Mouse (Mus musculus): ENCODE measurements around the gene Nphs2. TPM values are rescaled to one million over a fixed set of nuclear protein-coding genes. Genes with fewer than 3 reads are reported as not detected.
"Not testable (repeated sequence)": the region's sequence is repeated elsewhere in the genome, so short reads cannot be mapped to it uniquely, and the experiment has no call there.

The Nphs2 gene
- polyA plus RNA-seq (2012; rRNA removed), result 0.01 TPM in 1 of 2 replicates, not detected in the other
- not detected in 2 replicates for polyA plus RNA-seq (2014; fragmentation: Nextera tagmentation; extraction: Ambion mirVana)

DNA sequence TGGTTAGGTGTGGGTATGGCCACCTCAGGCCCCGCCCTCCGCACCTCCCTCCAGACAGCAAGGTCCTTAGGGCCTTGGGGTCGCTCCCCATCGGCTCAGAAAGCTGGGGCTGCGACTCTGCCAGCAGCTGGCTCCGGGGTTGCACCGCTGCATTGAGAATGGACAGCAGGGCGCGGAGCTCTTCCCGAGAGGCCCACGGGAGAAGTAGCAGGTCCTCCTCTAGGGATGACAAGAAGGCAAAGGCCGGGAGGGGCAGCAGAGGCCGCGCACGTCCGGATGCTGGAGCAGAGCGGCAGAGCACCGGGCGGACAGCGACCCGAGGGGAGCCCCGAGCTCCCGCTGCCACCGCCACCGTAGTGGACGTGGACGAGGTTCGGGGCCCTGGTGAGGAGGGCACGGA, at the start of gene Nphs2:
Gene Nphs2, plus strand, starts transcription at position 98 of the 400 bp plus-strand sequence.
- Histone ChIP-seq H3K9me3 (ENCODE audit: control insufficient read depth, low read length) (no peaks in the 10 kb centered on the region), H3K4me1 (replicated peaks; ENCODE audit: control insufficient read depth in 2 of 2, insufficient read depth in 2 of 2, low read length in 1 of 2) (no peaks in the 10 kb centered on the region), H3K4me2 (ENCODE audit: low read depth) (peak within 1 kb of the TSS; percentile 13), H3K4me3 (ENCODE audit: insufficient read depth in 1 of 2, low read depth in 2 of 2, low read length in 2 of 2) (no peak within 1 kb of the TSS), H3K27me3 (ENCODE audit: control insufficient read depth, insufficient read depth, low read length) (peaks cover 25% of the 10 kb centered on the region), H3K27ac (no peak within 1 kb of the TSS), H3K36me3 (replicated peaks; ENCODE audit: control insufficient read depth, insufficient read depth, low read depth) (no peaks in the 10 kb centered on the region), H3K9ac (replicated peaks) (no peak within 1 kb of the TSS)
- DNase-seq (ENCODE audit: low read depth in 3 of 3, low spot score in 3 of 3), result no peak
- TF ChIP-seq EP300 (IDR thresholded peaks at IDR 0.05; ENCODE audit: low read depth) (no peak), CTCF (IDR thresholded peaks at IDR 0.05; ENCODE audit: low read depth) (peak; percentile 13; the same call in 1 of the 2 replicates)
- ATAC-seq (ENCODE audit: insufficient read depth), result no peak
- 6% methylated on average over 29 of the region's 29 CpGs for WGBS (ENCODE audit: insufficient replicate concordance)

DNA sequence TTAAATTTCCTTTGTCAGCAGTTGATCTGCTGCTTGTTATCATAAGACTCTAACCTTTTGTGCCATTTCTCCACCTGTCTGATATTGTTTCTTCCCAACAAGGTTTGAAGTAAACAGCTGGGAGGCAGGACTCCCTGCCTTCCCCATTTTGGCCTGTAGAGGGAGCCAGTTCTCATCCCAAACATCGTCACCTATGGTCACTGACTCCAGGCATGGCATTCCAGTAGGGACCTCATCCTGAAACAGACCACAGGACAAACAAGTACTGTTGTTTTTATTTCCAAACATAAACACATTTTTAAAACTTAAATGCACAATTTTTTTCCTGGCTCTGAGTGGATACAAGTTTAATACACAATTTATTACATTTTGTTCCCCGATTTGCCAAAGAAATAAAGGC, 47.2 kb upstream of the Nphs2 start:
- H3K9ac ChIP-seq (replicated peaks), result no peak overlapping the region
- no peak overlapping the region for H3K4me2 ChIP-seq (ENCODE audit: low read depth)
- no peaks in the 10 kb centered on the region for H3K4me1 ChIP-seq (replicated peaks; ENCODE audit: control insufficient read depth in 2 of 2, insufficient read depth in 2 of 2, low read length in 1 of 2)
- H3K27me3 ChIP-seq (ENCODE audit: control insufficient read depth, insufficient read depth, low read length), result no peaks in the 10 kb centered on the region
- H3K27ac ChIP-seq, result no peak overlapping the region
- ATAC-seq (ENCODE audit: insufficient read depth) (no peak), DNase-seq (ENCODE audit: low read depth in 3 of 3, low spot score in 3 of 3) (peak in 2 of 3 experiments; percentile 16)
- H3K36me3 ChIP-seq (replicated peaks; ENCODE audit: control insufficient read depth, insufficient read depth, low read depth), result no peaks in the 10 kb centered on the region
- H3K4me3 ChIP-seq (ENCODE audit: insufficient read depth in 1 of 2, low read depth in 2 of 2, low read length in 2 of 2), result no peak overlapping the region
- no peaks in the 10 kb centered on the region for H3K9me3 ChIP-seq (ENCODE audit: control insufficient read depth, low read length)
- 41% methylated on average over 2 of the region's 2 CpGs for WGBS (ENCODE audit: insufficient replicate concordance)
- TF ChIP-seq CTCF (IDR thresholded peaks at IDR 0.05; ENCODE audit: low read depth) (peak; percentile 91), EP300 (IDR thresholded peaks at IDR 0.05; ENCODE audit: low read depth) (no peak)

DNA sequence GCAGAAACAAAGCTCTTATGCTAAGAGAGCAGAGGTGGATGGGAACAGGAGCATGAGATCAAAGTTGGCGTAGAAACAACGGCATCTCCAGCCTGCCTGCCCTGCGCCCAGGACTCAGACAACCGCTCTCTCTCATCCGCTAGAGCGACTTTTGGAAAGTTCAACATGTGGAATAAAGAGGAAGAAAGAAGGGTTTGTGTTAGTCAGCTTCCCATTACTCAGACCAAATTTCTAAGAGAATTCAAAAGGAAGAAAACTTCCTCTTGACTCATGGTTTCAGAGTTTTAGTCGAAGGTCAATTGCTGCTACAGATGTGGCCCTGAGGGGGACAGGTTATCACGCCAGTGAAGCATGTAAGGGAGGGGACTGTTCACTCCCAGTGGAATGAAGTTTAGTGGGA, 46.6 kb upstream of the Nphs2 start:
- Histone ChIP-seq H3K9me3 (ENCODE audit: control insufficient read depth, low read length) (no peaks in the 10 kb centered on the region), H3K27ac (no peak overlapping the region), H3K9ac (replicated peaks) (no peak overlapping the region), H3K27me3 (ENCODE audit: control insufficient read depth, insufficient read depth, low read length) (no peaks in the 10 kb centered on the region), H3K4me1 (replicated peaks; ENCODE audit: control insufficient read depth in 2 of 2, insufficient read depth in 2 of 2, low read length in 1 of 2) (no peaks in the 10 kb centered on the region), H3K36me3 (replicated peaks; ENCODE audit: control insufficient read depth, insufficient read depth, low read depth) (no peaks in the 10 kb centered on the region), H3K4me3 (ENCODE audit: insufficient read depth in 1 of 2, low read depth in 2 of 2, low read length in 2 of 2) (no peak overlapping the region), H3K4me2 (ENCODE audit: low read depth) (no peak overlapping the region)
- TF ChIP-seq EP300 (IDR thresholded peaks at IDR 0.05; ENCODE audit: low read depth) (no peak), CTCF (IDR thresholded peaks at IDR 0.05; ENCODE audit: low read depth) (no peak)
- 79% methylated on average over 8 of the region's 8 CpGs for WGBS (ENCODE audit: insufficient replicate concordance)
- ATAC-seq (ENCODE audit: insufficient read depth) (no peak), DNase-seq (ENCODE audit: low read depth in 3 of 3, low spot score in 3 of 3) (no peak)

DNA sequence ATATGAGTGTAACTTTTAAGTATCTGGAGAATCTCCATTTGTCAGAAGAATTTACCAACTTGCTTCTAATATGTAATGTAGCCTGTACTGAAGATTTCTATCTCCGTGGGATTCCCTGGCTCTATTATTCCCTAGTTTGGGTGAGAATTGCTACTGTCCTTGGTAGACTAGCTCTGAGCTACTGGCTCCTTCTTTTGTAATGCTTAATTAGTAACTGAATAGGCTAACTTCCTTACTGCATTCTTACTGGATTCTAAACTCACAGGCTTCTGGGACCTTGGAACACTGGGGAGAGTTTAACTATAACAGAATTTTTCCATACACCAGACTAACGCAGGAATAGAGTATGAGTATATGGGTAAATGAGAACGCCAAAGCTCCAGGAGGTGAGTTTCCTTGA, 42.0 kb upstream of the Nphs2 start:
- H3K4me3 ChIP-seq (ENCODE audit: insufficient read depth in 1 of 2, low read depth in 2 of 2, low read length in 2 of 2); H3K27me3 ChIP-seq (ENCODE audit: control insufficient read depth, insufficient read depth, low read length); H3K4me1 ChIP-seq (replicated peaks; ENCODE audit: control insufficient read depth in 2 of 2, insufficient read depth in 2 of 2, low read length in 1 of 2); ATAC-seq (ENCODE audit: insufficient read depth); H3K4me2 ChIP-seq (ENCODE audit: low read depth); H3K9me3 ChIP-seq (ENCODE audit: control insufficient read depth, low read length); DNase-seq (ENCODE audit: low read depth in 3 of 3, low spot score in 3 of 3); H3K27ac ChIP-seq; H3K9ac ChIP-seq (replicated peaks); H3K36me3 ChIP-seq (replicated peaks; ENCODE audit: control insufficient read depth, insufficient read depth, low read depth): not testable (repeated sequence)
- 50% methylated on average over 3 of the region's 3 CpGs for WGBS (ENCODE audit: insufficient replicate concordance)

DNA sequence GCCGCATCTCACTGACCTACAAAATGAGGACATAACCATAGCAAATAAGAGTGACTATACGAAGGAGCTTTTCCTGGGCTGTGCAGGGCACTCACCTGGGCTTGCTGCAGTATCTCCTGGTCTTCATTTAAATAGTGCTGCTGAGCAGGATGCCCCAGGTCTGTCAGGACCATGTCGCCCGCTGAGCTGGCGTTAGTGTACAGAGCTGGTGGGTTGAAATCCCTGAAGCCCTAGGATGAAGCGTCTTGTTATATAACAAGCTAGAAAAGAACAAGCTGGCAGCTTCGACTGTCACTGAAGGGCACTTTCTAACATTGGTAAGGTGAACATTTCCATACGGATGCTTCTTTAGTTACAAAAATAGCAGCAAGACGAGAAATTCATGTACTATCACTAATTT, 40.1 kb upstream of the Nphs2 start:
- WGBS (ENCODE audit: insufficient replicate concordance), result 64% methylated on average over 9 of the region's 9 CpGs
- Histone ChIP-seq H3K4me3 (ENCODE audit: insufficient read depth in 1 of 2, low read depth in 2 of 2, low read length in 2 of 2) (no peak overlapping the region), H3K27me3 (ENCODE audit: control insufficient read depth, insufficient read depth, low read length) (no peaks in the 10 kb centered on the region), H3K9ac (replicated peaks) (no peak overlapping the region), H3K36me3 (replicated peaks; ENCODE audit: control insufficient read depth, insufficient read depth, low read depth) (no peaks in the 10 kb centered on the region), H3K4me1 (replicated peaks; ENCODE audit: control insufficient read depth in 2 of 2, insufficient read depth in 2 of 2, low read length in 1 of 2) (no peaks in the 10 kb centered on the region), H3K9me3 (ENCODE audit: control insufficient read depth, low read length) (no peaks in the 10 kb centered on the region), H3K4me2 (ENCODE audit: low read depth) (no peak overlapping the region), H3K27ac (no peak overlapping the region)
- TF ChIP-seq CTCF (IDR thresholded peaks at IDR 0.05; ENCODE audit: low read depth) (no peak), EP300 (IDR thresholded peaks at IDR 0.05; ENCODE audit: low read depth) (no peak)
- ATAC-seq (ENCODE audit: insufficient read depth) (no peak), DNase-seq (ENCODE audit: low read depth in 3 of 3, low spot score in 3 of 3) (no peak)
